Mouse (Mus musculus) heart, embryonic 16.5 days (tissue): Measurements from ENCODE around the gene Tmem117. TPM values are rescaled to one million over a fixed set of nuclear protein-coding genes. Genes with fewer than 3 reads are reported as not detected.
A peak's percentile ranks its signal among the peaks of the same experiment; 100 is the strongest.

Experiments used
- ATAC-seq: fragments of 200-750 bp; cut with Nextera tagmentation; replicated peaks from 2 replicates; pipeline ENCODE4 v1.8.0; 2017; ENCODE audit warnings: moderate number of reproducible peaks; ENCODE audit not compliant: insufficient read depth, low FRiP score; ENCODE audit errors: extremely low read depth
- H3K27ac ChIP-seq: fragments of 300-500 bp; sonication (generic); 2 replicates; pipeline ENCODE4 v1.5.1; 2014; ENCODE audit warnings: mild to moderate bottlenecking, low read length, control low read depth, moderate library complexity
- H3K27me3 ChIP-seq: fragments of 300-500 bp; sonication (generic); 2 replicates; pipeline ENCODE4 v1.6.1; 2014; ENCODE audit warnings: low read length, mixed read lengths; ENCODE audit not compliant: control insufficient read depth, insufficient read depth
- H3K36me3 ChIP-seq: fragments of 300-500 bp; sonication (generic); 2 replicates; pipeline ENCODE4 v1.6.1; 2014; ENCODE audit not compliant: control insufficient read depth, insufficient read depth
- H3K4me1 ChIP-seq: fragments of 300-500 bp; sonication (generic); 2 replicates; pipeline ENCODE4 v1.6.1; 2014; ENCODE audit warnings: low read length, mixed read lengths; ENCODE audit not compliant: control insufficient read depth, insufficient read depth
- H3K4me2 ChIP-seq: fragments of 300-500 bp; sonication (generic); 2 replicates; pipeline ENCODE4 v1.6.1; 2014; ENCODE audit warnings: low read depth, mild to moderate bottlenecking, control low read depth, low read length
- H3K4me3 ChIP-seq: fragments of 300-500 bp; sonication (generic); 2 replicates; pipeline ENCODE4 v1.5.1; 2014; ENCODE audit warnings: mild to moderate bottlenecking, control low read depth, low read length
- H3K9ac ChIP-seq: fragments of 300-500 bp; sonication (generic); 2 replicates; pipeline ENCODE4 v1.6.1; 2014; ENCODE audit warnings: low read length, control low read depth
- H3K9me3 ChIP-seq: fragments of 300-500 bp; sonication (generic); replicated peaks from 2 replicates; pipeline ENCODE4 v1.6.1; 2016; ENCODE audit warnings: low read length; ENCODE audit not compliant: control insufficient read depth
- WGBS: fragments of 180-500 bp; shearing (Covaris S2); extraction: QIAGEN DNeasy Blood & Tissue Kit; methylation state at CpG from one replicate; pipeline ENCODE4 v1.1.7; 2014; 5-methylcytosine and 5-hydroxymethylcytosine counted together
- polyA plus RNA-seq: library from polyadenylated mRNA; unstranded; fragments of >200 nt; fragmentation: Nextera tagmentation; extraction: Ambion mirVana; gene quantifications from 2 replicates; pipeline ENCODE4 v1.2.1, GENCODE M21; 2015

Tmem117 gene
- polyA plus RNA-seq, 1 experiment from 2014 or later, result 2.6 TPM

DNA sequence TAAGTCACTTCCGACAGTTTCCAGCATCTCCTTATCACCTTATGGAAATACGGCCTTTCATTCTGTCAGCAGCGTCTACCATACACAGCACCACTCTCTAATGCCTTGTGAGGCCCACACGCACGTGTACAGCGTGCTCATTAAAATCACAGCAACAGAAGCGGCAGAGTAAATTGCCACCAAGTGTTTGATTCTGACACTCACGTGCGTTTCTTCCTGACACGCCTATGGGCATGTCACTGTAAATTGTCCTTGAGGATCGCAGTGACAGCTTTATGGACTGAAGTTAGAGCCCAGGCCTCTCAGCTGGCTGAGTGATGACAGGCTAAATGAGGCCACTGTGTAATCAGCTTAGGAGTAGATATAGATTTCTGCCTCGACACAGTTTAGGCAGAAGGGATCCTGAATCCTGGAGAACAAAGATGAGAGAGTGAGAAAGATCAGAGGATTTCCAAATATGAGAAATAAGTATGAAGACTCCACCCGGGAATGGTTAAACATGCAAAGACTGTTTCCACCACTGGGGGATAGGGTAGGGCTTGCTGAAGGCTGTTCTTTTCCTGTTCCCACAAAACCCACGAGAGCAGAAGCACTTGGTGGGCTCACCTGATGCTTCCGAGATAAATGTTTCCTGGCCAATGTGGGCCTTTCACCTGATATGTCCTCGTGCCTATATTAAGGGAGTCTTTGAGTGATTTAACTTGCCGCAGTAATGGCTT lies 174.8 kb downstream of the Tmem117 start:
- peaks cover 3% of the 10 kb centered on the region; the same call in 1 of the 2 replicates for H3K4me1 ChIP-seq
- no peaks in the 10 kb centered on the region for H3K36me3 ChIP-seq
- peaks cover 7% of the 10 kb centered on the region; the same call in 1 of the 2 replicates for H3K27me3 ChIP-seq
- no peak overlapping the region for H3K9ac ChIP-seq
- no peak overlapping the region for H3K27ac ChIP-seq
- 27% methylated on average over 17 of the region's 17 CpGs for WGBS
- no peak for ATAC-seq
- no peak overlapping the region for H3K4me3 ChIP-seq
- no peaks in the 10 kb centered on the region for H3K9me3 ChIP-seq
- no peak overlapping the region for H3K4me2 ChIP-seq

DNA sequence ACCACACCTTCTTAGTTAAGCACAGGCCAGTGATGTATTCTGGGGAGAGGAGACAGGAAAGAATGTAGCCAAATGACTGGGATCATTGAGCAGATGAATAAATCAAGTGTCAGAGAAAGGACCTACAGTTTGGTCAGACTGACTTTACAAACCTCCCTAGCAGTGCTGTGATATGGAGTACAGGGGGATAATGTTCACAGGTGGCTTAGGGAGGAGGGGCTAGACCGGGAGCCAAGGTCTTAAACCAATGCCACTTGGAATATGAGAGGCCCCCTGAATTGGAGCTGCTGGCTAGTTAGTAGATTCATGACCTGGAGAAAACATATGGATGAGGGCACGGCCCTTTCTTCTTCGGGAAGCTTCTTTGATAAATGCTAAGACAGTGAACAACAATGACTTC lies 177.0 kb downstream of the Tmem117 start:
- Histone ChIP-seq H3K4me1 (peaks cover 3% of the 10 kb centered on the region; the same call in 1 of the 2 replicates), H3K27ac (no peak overlapping the region), H3K9ac (no peak overlapping the region), H3K9me3 (no peaks in the 10 kb centered on the region), H3K27me3 (peaks cover 7% of the 10 kb centered on the region; the same call in 1 of the 2 replicates), H3K36me3 (no peaks in the 10 kb centered on the region), H3K4me2 (no peak overlapping the region), H3K4me3 (no peak overlapping the region)
- WGBS, result 79% methylated on average over 3 of the region's 3 CpGs
- no peak for ATAC-seq

GRCm38 (mm10) chr15:94811550-94811949 lies 182.5 kb downstream of the Tmem117 start:
- Histone ChIP-seq H3K4me2 (no peak overlapping the region), H3K27me3 (no peaks in the 10 kb centered on the region), H3K4me3 (no peak overlapping the region), H3K4me1 (no peaks in the 10 kb centered on the region), H3K27ac (no peak overlapping the region), H3K9me3 (0 out of 2 replicates have a peak, but pooled peaks cover 3% of the 10 kb centered on the region), H3K36me3 (no peaks in the 10 kb centered on the region), H3K9ac (no peak overlapping the region)
- no peak for ATAC-seq
- WGBS, result 78% methylated on average over 5 of the region's 5 CpGs

DNA sequence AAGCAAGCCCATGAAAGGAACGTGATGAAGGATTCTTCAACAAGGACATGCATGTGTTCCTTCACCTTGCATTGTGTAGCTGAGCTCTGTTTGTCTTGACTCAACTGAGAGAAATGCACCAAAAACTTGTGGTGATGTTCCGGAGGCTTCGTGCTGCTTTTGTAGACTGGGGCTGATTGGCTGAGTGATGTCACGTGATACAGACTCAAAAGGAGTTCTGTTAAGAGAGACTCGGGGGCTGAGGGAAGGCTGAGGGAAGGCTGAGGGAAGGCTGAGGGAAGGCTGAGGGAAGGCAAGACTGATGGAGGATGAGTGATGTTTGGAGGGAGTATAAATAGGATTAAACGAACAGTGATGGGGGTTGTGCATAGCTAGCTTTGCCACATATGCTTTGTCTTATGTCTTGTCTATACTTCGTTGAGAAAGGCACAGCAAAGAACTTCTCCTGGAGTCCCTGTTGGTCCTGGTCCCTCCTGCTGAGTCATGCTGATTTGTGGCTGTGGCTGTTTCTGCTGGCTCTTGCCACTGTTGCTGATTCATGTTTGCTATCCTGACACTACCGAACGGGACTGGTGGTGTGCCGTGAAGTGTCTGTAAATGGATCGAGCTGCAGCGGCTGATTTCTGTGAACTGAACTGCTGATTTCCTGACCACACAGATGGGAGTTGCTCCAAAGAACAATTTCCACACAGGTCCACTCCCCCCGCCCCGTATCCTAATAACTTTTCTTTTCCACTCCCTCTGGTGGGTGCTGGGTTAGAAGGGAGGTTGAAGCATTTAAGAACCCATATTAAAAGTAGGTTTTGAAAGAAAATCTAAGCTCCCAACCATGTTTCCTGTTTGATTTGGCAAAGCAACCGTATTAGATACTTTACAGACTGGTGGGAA lies 185.4 kb downstream of the Tmem117 start:
- H3K36me3 ChIP-seq, result no peaks in the 10 kb centered on the region
- H3K4me3 ChIP-seq, result no peak overlapping the region
- no peaks in the 10 kb centered on the region for H3K27me3 ChIP-seq
- no peak overlapping the region for H3K9ac ChIP-seq
- WGBS, result 72% methylated on average over 15 of the region's 15 CpGs
- no peak overlapping the region for H3K4me2 ChIP-seq
- H3K4me1 ChIP-seq, result no peaks in the 10 kb centered on the region
- H3K27ac ChIP-seq, result no peak overlapping the region
- peak; percentile 23; the same call in 1 of the 2 replicates for ATAC-seq
- 0 out of 2 replicates have a peak, but pooled peaks cover 3% of the 10 kb centered on the region for H3K9me3 ChIP-seq

DNA sequence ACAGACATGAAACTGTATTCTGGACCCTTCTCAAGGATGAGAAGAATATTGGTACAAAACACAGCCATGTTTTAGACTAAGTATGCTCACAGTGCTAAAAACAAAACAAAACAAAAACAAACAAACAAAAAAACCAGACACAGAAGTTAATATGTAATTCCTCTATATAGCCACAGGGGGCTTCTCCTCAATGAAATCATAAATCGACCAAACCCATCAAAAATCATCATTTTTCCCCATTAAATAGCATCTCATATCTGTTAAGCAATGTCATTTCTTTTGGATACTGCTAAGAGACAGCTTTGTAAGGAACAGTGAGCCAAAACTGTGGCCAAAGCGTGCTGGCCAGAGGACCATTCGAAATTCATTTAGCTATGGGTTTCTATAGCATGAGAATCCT lies 206.6 kb downstream of the Tmem117 start:
- H3K9ac ChIP-seq, result no peak overlapping the region
- ATAC-seq, result no peak
- no peak overlapping the region for H3K27ac ChIP-seq
- no peaks in the 10 kb centered on the region for H3K9me3 ChIP-seq
- no peaks in the 10 kb centered on the region for H3K4me1 ChIP-seq
- no peak overlapping the region for H3K4me3 ChIP-seq
- whole genome bisulfite sequencing, result 89% methylated on average over 3 of the region's 3 CpGs
- H3K4me2 ChIP-seq, result no peak overlapping the region
- no peaks in the 10 kb centered on the region for H3K27me3 ChIP-seq
- H3K36me3 ChIP-seq, result no peaks in the 10 kb centered on the region

- H3K27me3 ChIP-seq, result no peaks in the 10 kb centered on the region
- no peak overlapping the region for H3K4me2 ChIP-seq
- ATAC-seq, result no peak
- H3K4me3 ChIP-seq, result no peak overlapping the region
- H3K9ac ChIP-seq, result no peak overlapping the region
- WGBS, result 73% methylated on average over 4 of the region's 4 CpGs
- no peaks in the 10 kb centered on the region for H3K36me3 ChIP-seq
- H3K27ac ChIP-seq, result no peak overlapping the region
- no peaks in the 10 kb centered on the region for H3K9me3 ChIP-seq
- H3K4me1 ChIP-seq, result no peaks in the 10 kb centered on the region
Observed at GRCm38 (mm10) chr15:94838646-94839045, 209.6 kb downstream of the Tmem117 start.

- no peak overlapping the region for H3K4me2 ChIP-seq
- no peaks in the 10 kb centered on the region for H3K4me1 ChIP-seq
- H3K27ac ChIP-seq, result no peak overlapping the region
- H3K9ac ChIP-seq, result no peak overlapping the region
- no peaks in the 10 kb centered on the region for H3K27me3 ChIP-seq
- 0 out of 2 replicates have a peak, but pooled peaks cover 3% of the 10 kb centered on the region for H3K9me3 ChIP-seq
- no peaks in the 10 kb centered on the region for H3K36me3 ChIP-seq
- no peak overlapping the region for H3K4me3 ChIP-seq
- no peak for ATAC-seq
- WGBS, result 68% methylated on average over 2 of the region's 2 CpGs
Observed at GRCm38 (mm10) chr15:94847501-94847900, 218.5 kb downstream of the Tmem117 start.

- Histone ChIP-seq H3K4me3 (no peak overlapping the region), H3K27me3 (no peaks in the 10 kb centered on the region), H3K9me3 (no peaks in the 10 kb centered on the region), H3K36me3 (no peaks in the 10 kb centered on the region), H3K4me1 (no peaks in the 10 kb centered on the region), H3K9ac (no peak overlapping the region), H3K27ac (no peak overlapping the region), H3K4me2 (no peak overlapping the region)
- WGBS, result 77% methylated on average over 6 of the region's 6 CpGs
- no peak for ATAC-seq
Observed at GRCm38 (mm10) chr15:94859641-94860040, 230.6 kb downstream of the Tmem117 start.

DNA sequence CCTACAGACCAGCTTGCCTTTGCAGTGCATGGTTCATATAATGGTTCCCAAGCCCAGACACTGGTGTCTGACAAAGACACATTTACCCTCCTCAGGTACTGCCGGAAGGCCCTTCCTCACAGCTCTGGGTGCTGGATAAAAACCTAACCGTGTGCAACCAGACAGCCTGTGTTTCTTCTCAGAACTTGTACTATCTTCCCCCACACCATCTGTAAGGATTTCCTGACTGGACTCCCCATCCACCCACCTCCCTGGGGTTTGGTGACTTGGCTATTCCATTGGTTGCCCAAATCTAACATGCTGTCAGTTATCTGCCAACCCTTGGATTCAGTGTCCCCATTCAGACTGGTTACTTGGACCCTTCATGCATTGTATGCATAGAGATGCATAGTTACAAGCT lies 232.1 kb downstream of the Tmem117 start:
- H3K4me3 ChIP-seq, result no peak overlapping the region
- H3K9me3 ChIP-seq, result no peaks in the 10 kb centered on the region
- ATAC-seq, result no peak
- H3K4me2 ChIP-seq, result no peak overlapping the region
- no peaks in the 10 kb centered on the region for H3K4me1 ChIP-seq
- H3K9ac ChIP-seq, result no peak overlapping the region
- no peak overlapping the region for H3K27ac ChIP-seq
- H3K36me3 ChIP-seq, result no peaks in the 10 kb centered on the region
- no peaks in the 10 kb centered on the region for H3K27me3 ChIP-seq
- 97% methylated on average over 2 of the region's 2 CpGs for WGBS
